Mouse (Mus musculus) intestine, embryonic 16.5 days (tissue): ENCODE results near the gene Cpeb4. TPM values are rescaled to one million over a fixed set of nuclear protein-coding genes. Genes with fewer than 3 reads are reported as not detected.

ENCODE experiments used
- ATAC-seq: fragments of 200-750 bp; cut with Nextera tagmentation; 2 replicates; pipeline ENCODE4 v1.8.0; 2017; ENCODE audit warnings: moderate TSS enrichment, moderate library complexity
- H3K27ac ChIP-seq: fragments of 300-500 bp; sonication (generic); 2 replicates; pipeline ENCODE4 v1.5.1; 2014; ENCODE audit warnings: mild to moderate bottlenecking, low read length
- H3K27me3 ChIP-seq: fragments of 300-500 bp; sonication (generic); replicated peaks from 2 replicates; pipeline ENCODE4 v1.6.1; 2014; ENCODE audit warnings: low read length, control low read depth, mixed read lengths; ENCODE audit not compliant: control insufficient read depth, insufficient read depth
- H3K36me3 ChIP-seq: fragments of 300-500 bp; sonication (generic); 2 replicates; pipeline ENCODE4 v1.6.1; 2014; ENCODE audit warnings: low read length, control low read depth; ENCODE audit not compliant: control insufficient read depth, insufficient read depth
- H3K4me1 ChIP-seq: fragments of 300-500 bp; sonication (generic); 2 replicates; pipeline ENCODE4 v1.6.1; 2014; ENCODE audit warnings: low read length, control low read depth, mixed read lengths; ENCODE audit not compliant: control insufficient read depth, insufficient read depth
- H3K4me2 ChIP-seq: fragments of 300-500 bp; sonication (generic); 2 replicates; pipeline ENCODE4 v1.6.1; 2014; ENCODE audit warnings: low read depth, low read length, control low read depth
- H3K4me3 ChIP-seq: fragments of 300-500 bp; sonication (generic); 2 replicates; pipeline ENCODE4 v1.5.1; 2014; ENCODE audit warnings: mild to moderate bottlenecking, low read length
- H3K9ac ChIP-seq: fragments of 300-500 bp; sonication (generic); 2 replicates; pipeline ENCODE4 v1.6.1; 2014; ENCODE audit warnings: low read depth, low read length
- H3K9me3 ChIP-seq: fragments of 300-500 bp; sonication (generic); 2 replicates; pipeline ENCODE4 v1.6.1; 2016; ENCODE audit warnings: low read length, control low read depth; ENCODE audit not compliant: control insufficient read depth
- WGBS: fragments of 180-500 bp; shearing (Covaris S2); extraction: QIAGEN DNeasy Blood & Tissue Kit; methylation state at CpG from one replicate; pipeline ENCODE4 v1.1.7; 2014; 5-methylcytosine and 5-hydroxymethylcytosine counted together
- polyA plus RNA-seq: library from polyadenylated mRNA; unstranded; fragments of >200 nt; fragmentation: Nextera tagmentation; extraction: Ambion mirVana; gene quantifications from 2 replicates; pipeline ENCODE4 v1.2.1, GENCODE M21; 2015

Gene Cpeb4
- polyA plus RNA-seq, 1 experiment from 2014 or later, result 3.0 TPM

DNA sequence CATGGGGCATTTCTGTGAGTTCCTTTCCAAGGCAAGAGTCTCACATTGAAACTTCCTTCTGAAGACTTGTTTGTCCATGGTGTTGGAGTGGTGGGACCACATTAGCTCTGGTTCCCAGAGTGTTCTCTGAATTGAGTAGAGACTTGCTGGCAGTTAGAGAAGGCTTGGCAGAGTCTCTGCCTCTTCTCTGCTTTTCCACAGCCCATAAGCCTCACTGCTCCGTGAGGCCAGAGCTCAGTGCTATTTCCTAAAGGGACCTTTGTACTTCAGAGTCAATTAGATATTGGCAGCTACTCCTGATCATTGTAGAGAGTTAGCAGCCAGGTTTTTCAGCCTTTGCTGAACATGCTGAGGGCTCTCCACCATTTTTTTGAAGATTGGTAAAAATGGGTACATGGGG lies 35.6 kb downstream of the Cpeb4 start:
- Histone ChIP-seq H3K4me1 (0 out of 2 replicates have a peak, but pooled peaks cover 2% of the 10 kb centered on the region), H3K4me2 (no peak overlapping the region), H3K27me3 (no peaks in the 10 kb centered on the region), H3K4me3 (no peak overlapping the region), H3K27ac (0 out of 2 replicates have a peak overlapping the region, but pooled peaks have one; percentile 11), H3K9ac (no peak overlapping the region), H3K36me3 (no peaks in the 10 kb centered on the region), H3K9me3 (no peaks in the 10 kb centered on the region)
- ATAC-seq, result peak; percentile 88
- WGBS, result 38% methylated on average over 1 of the region's 1 CpGs

DNA sequence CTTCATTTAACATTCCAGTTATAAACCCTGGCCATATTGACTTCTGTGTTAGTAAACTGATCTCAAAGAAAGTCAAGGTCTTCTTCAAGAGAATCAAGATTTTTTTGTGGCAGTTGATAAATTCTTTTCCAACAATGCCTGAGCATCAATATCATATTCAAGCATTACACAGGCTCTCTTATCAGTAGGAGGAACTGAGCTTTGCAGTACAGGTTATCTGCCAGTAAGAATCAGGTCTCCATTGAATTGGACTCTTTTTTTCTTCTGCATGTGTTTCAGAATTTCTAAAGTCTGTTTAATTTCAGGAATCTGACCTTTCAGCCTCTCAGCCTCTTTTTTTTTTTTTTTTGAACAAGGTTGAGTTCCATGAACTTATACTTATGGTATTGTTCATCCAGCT lies 40.9 kb downstream of the Cpeb4 start:
- ATAC-seq, result no peak
- Histone ChIP-seq H3K9ac (no peak overlapping the region), H3K36me3 (no peaks in the 10 kb centered on the region), H3K4me2 (no peak overlapping the region), H3K27ac (no peak overlapping the region), H3K4me3 (no peak overlapping the region), H3K9me3 (no peaks in the 10 kb centered on the region), H3K27me3 (no peaks in the 10 kb centered on the region), H3K4me1 (no peaks in the 10 kb centered on the region)

DNA sequence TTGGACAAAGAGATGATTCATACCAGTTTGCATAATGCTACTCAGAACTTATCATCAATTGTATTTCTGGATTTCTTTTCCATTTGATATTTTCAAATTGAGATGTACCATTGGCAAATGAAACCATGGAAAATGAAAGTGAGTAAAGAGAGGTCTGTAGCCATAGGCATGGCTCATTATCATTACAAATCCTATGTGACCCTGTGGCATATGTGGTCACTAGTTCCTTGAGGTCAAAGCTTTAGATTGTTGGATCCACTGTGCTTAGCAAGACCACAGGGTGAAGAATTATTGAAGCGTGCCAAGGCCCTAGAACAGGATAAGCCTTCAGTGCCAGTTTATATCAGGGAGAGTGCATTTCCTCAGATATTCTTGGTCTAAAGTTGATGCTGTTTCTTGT lies 45.8 kb downstream of the Cpeb4 start:
- 95% methylated on average over 1 of the region's 1 CpGs for WGBS
- H3K4me2 ChIP-seq, result no peak overlapping the region
- H3K4me3 ChIP-seq, result no peak overlapping the region
- no peak overlapping the region for H3K9ac ChIP-seq
- H3K27me3 ChIP-seq, result no peaks in the 10 kb centered on the region
- H3K9me3 ChIP-seq, result no peaks in the 10 kb centered on the region
- no peak overlapping the region for H3K27ac ChIP-seq
- no peaks in the 10 kb centered on the region for H3K4me1 ChIP-seq
- ATAC-seq, result no peak
- H3K36me3 ChIP-seq, result no peaks in the 10 kb centered on the region

DNA sequence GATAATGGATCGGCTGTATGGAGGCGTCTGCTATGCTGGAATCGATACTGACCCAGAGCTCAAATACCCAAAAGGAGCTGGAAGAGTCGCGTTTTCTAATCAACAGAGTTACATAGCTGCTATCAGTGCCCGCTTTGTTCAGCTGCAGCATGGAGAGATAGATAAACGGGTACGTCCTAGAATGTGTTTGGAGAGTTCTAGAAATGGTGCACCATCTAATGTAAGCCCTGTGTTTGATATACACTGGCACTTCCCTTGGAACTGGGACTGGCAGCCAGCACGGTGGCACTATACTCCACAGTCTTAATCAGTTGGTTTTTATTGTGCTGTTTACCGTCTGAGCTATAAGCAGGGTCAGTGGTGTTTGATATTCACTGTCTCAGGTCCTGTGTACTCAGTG lies 58.0 kb downstream of the Cpeb4 start:
- Histone ChIP-seq H3K27me3 (no peaks in the 10 kb centered on the region), H3K27ac (no peak overlapping the region), H3K4me1 (peaks cover 5% of the 10 kb centered on the region), H3K4me2 (no peak overlapping the region), H3K36me3 (peaks cover 16% of the 10 kb centered on the region), H3K9me3 (no peaks in the 10 kb centered on the region), H3K4me3 (no peak overlapping the region), H3K9ac (no peak overlapping the region)
- no peak for ATAC-seq
- 91% methylated on average over 10 of the region's 10 CpGs for WGBS

DNA sequence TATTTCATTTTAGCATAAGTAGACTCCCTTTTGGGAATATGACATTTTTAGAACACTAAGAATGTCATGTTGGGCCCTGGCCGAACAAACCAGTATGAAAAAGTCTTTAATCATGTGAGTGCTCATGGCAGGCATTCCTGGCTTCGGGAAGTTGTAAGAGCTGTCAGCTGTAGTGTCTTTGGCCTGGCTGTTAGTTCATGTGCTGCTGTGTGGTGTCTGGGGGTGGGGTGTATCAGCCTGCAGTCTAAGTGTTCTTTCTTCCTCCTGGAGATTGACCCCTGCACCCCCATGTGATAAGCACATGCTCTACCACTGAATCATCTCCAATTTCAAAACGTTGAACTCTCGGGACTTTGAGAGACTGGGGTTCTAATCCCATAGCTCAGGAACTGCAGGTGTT lies 63.6 kb downstream of the Cpeb4 start:
- Histone ChIP-seq H3K9ac (no peak overlapping the region), H3K27ac (no peak overlapping the region), H3K4me3 (no peak overlapping the region), H3K9me3 (no peaks in the 10 kb centered on the region), H3K4me1 (peaks cover 5% of the 10 kb centered on the region), H3K4me2 (no peak overlapping the region), H3K36me3 (0 out of 2 replicates have a peak, but pooled peaks cover 5% of the 10 kb centered on the region), H3K27me3 (no peaks in the 10 kb centered on the region)
- peak; percentile 69; the same call in 1 of the 2 replicates for ATAC-seq
- WGBS, result 44% methylated on average over 4 of the region's 4 CpGs

DNA sequence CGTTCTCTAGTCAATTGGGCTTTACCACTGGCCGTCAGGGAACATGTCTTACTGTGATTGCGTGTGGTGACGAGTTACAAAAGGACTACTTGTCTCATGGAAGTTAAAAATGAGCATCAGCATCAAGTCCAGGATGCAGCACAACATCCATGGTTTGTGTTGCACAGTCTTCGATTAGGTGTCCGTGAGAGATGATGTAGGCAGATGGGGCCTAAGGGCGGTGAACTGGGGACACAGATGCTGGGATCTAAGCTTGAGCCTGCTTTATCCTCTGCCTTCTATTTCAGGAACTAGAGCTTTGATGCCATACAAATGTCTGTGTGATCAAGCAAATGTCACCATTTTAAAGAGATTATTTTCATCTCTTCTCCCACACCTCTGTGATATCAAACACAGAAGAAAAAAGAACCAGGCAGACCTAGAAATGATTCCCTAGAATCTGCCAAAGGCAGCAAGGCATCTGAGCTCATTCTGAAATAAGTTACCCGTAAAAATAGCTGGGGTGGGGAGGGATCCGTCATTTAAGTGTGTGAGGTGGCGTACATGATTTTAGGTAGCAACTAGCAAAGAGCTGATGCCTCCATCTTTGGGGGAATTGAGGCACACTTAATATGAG lies 65.0 kb downstream of the Cpeb4 start:
- Histone ChIP-seq H3K4me3 (no peak overlapping the region), H3K4me2 (no peak overlapping the region), H3K27ac (no peak overlapping the region), H3K9me3 (no peaks in the 10 kb centered on the region), H3K36me3 (no peaks in the 10 kb centered on the region), H3K27me3 (no peaks in the 10 kb centered on the region), H3K4me1 (peaks cover 5% of the 10 kb centered on the region), H3K9ac (no peak overlapping the region)
- 91% methylated on average over 10 of the region's 10 CpGs for WGBS
- ATAC-seq, result no peak

DNA sequence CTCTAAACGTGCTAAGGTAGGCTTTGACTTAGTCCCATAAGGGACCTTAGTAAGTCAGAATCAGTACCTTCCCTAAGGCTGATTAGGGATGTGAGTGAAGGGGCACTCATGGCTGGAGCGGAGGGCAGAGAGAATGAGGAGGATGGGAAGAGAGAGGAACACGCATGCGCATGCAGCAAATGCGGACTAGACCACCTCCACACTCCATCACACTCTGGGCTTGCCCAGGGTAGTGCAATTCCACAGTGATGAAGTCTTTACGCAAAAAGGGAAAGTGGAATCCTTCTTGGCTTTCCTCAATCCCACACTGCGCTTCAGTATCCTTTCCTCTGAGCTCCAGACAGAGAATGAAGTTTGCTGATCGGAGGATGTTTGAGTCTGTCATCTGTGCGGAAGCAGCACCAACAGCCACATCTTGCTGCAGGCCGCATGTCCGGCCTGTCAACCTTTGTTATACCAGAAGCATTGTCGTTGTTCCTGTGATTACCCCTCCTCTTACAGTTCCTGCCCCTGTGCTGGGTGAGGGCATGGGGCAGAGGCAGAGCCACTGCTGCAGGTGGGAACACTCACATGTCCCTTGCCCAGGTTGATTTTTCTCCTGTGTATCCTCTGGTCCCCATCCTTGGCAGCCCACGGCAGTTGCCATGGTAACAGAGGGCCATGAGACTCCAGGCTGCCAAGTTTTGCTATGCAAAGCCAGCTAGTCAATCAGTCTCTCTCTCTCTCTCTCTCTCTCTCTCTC lies 69.1 kb downstream of the Cpeb4 start:
- Histone ChIP-seq H3K36me3 (no peaks in the 10 kb centered on the region), H3K27me3 (no peaks in the 10 kb centered on the region), H3K27ac (no peak overlapping the region), H3K9me3 (no peaks in the 10 kb centered on the region), H3K9ac (no peak overlapping the region), H3K4me2 (no peak overlapping the region), H3K4me1 (no peaks in the 10 kb centered on the region), H3K4me3 (no peak overlapping the region)
- 75% methylated on average over 13 of the region's 13 CpGs for WGBS
- no peak for ATAC-seq

DNA sequence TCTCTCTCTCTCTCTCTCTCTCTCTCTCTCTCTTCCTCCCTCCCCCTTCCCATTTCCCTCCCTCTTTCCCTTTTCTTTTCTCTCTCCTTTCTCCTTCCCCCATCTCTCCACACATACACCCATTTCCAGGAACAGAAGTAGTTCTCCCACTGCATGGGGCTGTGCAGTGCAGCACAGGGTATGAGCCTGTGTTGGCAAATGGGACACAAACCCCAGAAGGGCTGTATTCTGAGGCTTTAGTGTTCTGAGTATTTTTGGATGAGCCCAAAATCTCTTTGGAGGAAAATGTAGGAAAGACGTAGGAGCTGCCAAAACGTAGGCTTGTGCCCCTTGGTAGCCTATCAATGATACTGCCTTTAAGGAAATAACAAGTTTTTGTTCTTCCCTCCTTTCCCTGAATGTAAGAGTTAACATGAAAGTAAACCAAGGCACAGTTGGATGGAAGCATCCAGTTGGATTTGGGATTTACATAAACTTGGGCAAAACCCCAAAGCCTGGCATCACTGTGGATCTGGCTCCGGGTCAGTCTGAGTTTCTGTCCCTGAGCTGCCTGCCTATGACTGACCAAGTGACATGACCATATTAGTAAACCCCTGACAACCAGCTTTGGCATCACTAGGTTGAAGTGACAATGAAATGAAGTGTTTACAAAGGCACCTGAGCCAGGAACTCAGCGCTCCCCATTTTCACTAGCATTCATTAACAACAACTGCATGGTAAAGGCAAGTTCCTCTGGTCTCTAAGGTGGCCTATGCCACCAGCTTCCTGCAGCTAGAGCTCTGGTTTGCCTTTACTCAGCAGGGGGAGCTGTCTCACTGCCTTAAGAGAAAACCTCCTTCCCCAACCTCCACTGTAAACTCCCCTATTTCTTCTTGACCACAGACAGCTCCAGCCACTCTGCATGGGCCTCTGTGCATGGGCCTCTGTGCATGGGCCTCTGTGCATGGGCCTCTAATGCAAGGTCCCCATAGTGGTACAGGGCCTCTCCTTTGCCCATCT lies 69.9 kb downstream of the Cpeb4 start:
- H3K9me3 ChIP-seq, result no peaks in the 10 kb centered on the region
- no peak overlapping the region for H3K9ac ChIP-seq
- no peaks in the 10 kb centered on the region for H3K27me3 ChIP-seq
- H3K4me3 ChIP-seq, result no peak overlapping the region
- no peaks in the 10 kb centered on the region for H3K36me3 ChIP-seq
- 76% methylated on average over 4 of the region's 4 CpGs for WGBS
- no peak overlapping the region for H3K4me2 ChIP-seq
- H3K27ac ChIP-seq, result no peak overlapping the region
- H3K4me1 ChIP-seq, result no peaks in the 10 kb centered on the region
- no peak for ATAC-seq

DNA sequence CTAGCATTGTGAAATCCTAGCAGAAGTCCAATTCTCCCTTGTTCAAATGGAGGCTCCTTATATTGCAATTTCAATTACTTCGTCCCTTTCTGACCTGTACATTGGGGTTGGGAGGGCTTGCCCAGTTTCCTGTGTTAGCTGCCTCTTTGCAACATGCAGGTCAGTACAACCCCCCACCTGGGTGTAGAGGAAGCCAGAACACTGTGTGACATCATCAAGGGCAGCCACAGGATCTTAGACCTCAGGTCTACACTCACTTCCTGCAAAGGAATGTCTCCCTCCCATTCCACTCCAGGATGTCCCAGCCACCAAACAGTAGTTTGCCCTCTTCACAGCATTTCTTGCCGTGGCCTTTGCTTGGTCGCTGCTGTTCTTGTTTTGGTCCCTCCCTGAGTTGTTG lies 73.5 kb downstream of the Cpeb4 start:
- H3K9ac ChIP-seq, result no peak overlapping the region
- no peak overlapping the region for H3K27ac ChIP-seq
- WGBS, result 78% methylated on average over 3 of the region's 3 CpGs
- no peaks in the 10 kb centered on the region for H3K36me3 ChIP-seq
- H3K4me3 ChIP-seq, result no peak overlapping the region
- peaks cover 4% of the 10 kb centered on the region; the same call in 1 of the 2 replicates for H3K4me1 ChIP-seq
- H3K27me3 ChIP-seq, result no peaks in the 10 kb centered on the region
- H3K9me3 ChIP-seq, result no peaks in the 10 kb centered on the region
- ATAC-seq, result no peak
- no peak overlapping the region for H3K4me2 ChIP-seq
